Mouse (Mus musculus): ENCODE results near the gene Arid3c. TPM values are rescaled to one million over a fixed set of nuclear protein-coding genes. Genes with fewer than 3 reads are reported as not detected.

Gene Arid3c
- total and polyA plus RNA-seq, 3 experiments, result not detected

GRCm38 (mm10) chr4:41681176-41681575 lies 49.8 kb downstream of the Arid3c start:
- Histone ChIP-seq H3K36me3 (replicated peaks in 1 of 2; ENCODE audit: control insufficient read depth in 1 of 2, insufficient read depth in 1 of 2, low read length in 1 of 2) (no peaks in the 10 kb centered on the region), H3K79me2 (replicated peaks; ENCODE audit: control insufficient read depth, extremely low read depth, insufficient read depth, poor library complexity, severe bottlenecking) (no peaks in the 10 kb centered on the region), H3K9ac (ENCODE audit: insufficient read depth, low read depth) (no peak overlapping the region), H3K4me2 (ENCODE audit: insufficient read depth, low read depth, poor library complexity, severe bottlenecking) (no peak overlapping the region), H3K4me1 (ENCODE audit: control insufficient read depth in 1 of 2, insufficient read depth in 2 of 2) (no peaks in the 10 kb centered on the region), H3K4me3 (replicated peaks in 1 of 3; ENCODE audit: low read depth in 2 of 3, low read length in 2 of 3, poor library complexity in 1 of 3) (no peak overlapping the region), H3K9me3 (replicated peaks; ENCODE audit: low read length) (no peaks in the 10 kb centered on the region), H3K27me3 (replicated peaks) (peaks cover 64% of the 10 kb centered on the region), H3K27ac (ENCODE audit: insufficient read depth, low read depth) (no peak overlapping the region)
- no peak for TF ChIP-seq MAX (IDR thresholded peaks at IDR 0.05; ENCODE audit: low read length)
- TF ChIP-seq BHLHE40 (IDR thresholded peaks at IDR 0.05; ENCODE audit: low read depth, low read length), result no peak
- TF ChIP-seq USF1 (IDR thresholded peaks at IDR 0.05; ENCODE audit: low read depth, low read length), result no peak
- TF ChIP-seq TCF12 (IDR thresholded peaks at IDR 0.05; ENCODE audit: low read depth, low read length), result no peak
- TF ChIP-seq TBP (conservative IDR thresholded peaks at IDR 0.05; ENCODE audit: low read depth, low read length), result no peak
- no peak for TF ChIP-seq RCOR1 (conservative IDR thresholded peaks at IDR 0.05; ENCODE audit: low read depth, low read length)
- no peak for TF ChIP-seq MYC (IDR thresholded peaks at IDR 0.05; ENCODE audit: low read depth, low read length)
- no peak for TF ChIP-seq PAX5 (IDR thresholded peaks at IDR 0.05; ENCODE audit: low read length)
- no peak for TF ChIP-seq POLR2AphosphoS2 (IDR thresholded peaks at IDR 0.05; ENCODE audit: low read depth, low read length)
- in situ Hi-C loops (cut with MboI; ENCODE audit: low pct_ligation_motif_present, low pct_unique_long_range_greater_than_20kb, low sequenced_read_pairs) (no loop called here), dilution Hi-C loops (cut with MboI; ENCODE audit: extremely low pct_ligation_motif_present, extremely low pct_unique_long_range_greater_than_20kb, low sequenced_read_pairs) (no loop called here)
- DNase-seq (ENCODE audit: extremely low read depth), result no peak

GRCm38 (mm10) chr4:41679291-41679690 lies 51.7 kb downstream of the Arid3c start:
- no peak overlapping the region for H3K4me3 ChIP-seq (replicated peaks in 1 of 3; ENCODE audit: low read depth in 2 of 3, low read length in 2 of 3, poor library complexity in 1 of 3)
- H3K27me3 ChIP-seq (replicated peaks), result peaks cover 83% of the 10 kb centered on the region
- H3K9me3 ChIP-seq (replicated peaks; ENCODE audit: low read length), result no peaks in the 10 kb centered on the region
- no peak overlapping the region for H3K27ac ChIP-seq (ENCODE audit: insufficient read depth, low read depth)
- no peak overlapping the region for H3K4me2 ChIP-seq (ENCODE audit: insufficient read depth, low read depth, poor library complexity, severe bottlenecking)
- no peaks in the 10 kb centered on the region for H3K4me1 ChIP-seq (ENCODE audit: control insufficient read depth in 1 of 2, insufficient read depth in 2 of 2)
- TF ChIP-seq CTCF (conservative IDR thresholded peaks at IDR 0.05 in 1 of 2, IDR thresholded peaks at IDR 0.05 in 1 of 2; ENCODE audit: low read depth in 2 of 2, low read length in 2 of 2), result no peak
- TF ChIP-seq MYC (IDR thresholded peaks at IDR 0.05; ENCODE audit: low read depth, low read length), result no peak
- TF ChIP-seq MAX (IDR thresholded peaks at IDR 0.05; ENCODE audit: low read length), result no peak
- no peak for TF ChIP-seq BHLHE40 (IDR thresholded peaks at IDR 0.05; ENCODE audit: low read depth, low read length)
- no peak for TF ChIP-seq SIN3A (IDR thresholded peaks at IDR 0.05; ENCODE audit: low read length)
- TF ChIP-seq POLR2A (IDR thresholded peaks at IDR 0.05; ENCODE audit: low read depth, low read length), result no peak
- no peak for TF ChIP-seq MEF2A (IDR thresholded peaks at IDR 0.05; ENCODE audit: borderline replicate concordance, low read depth, low read length)
- no peak for TF ChIP-seq TBP (conservative IDR thresholded peaks at IDR 0.05; ENCODE audit: low read depth, low read length)
- TF ChIP-seq CHD2 (IDR thresholded peaks at IDR 0.05; ENCODE audit: low read length), result no peak
- no peak for TF ChIP-seq MXI1 (IDR thresholded peaks at IDR 0.05; ENCODE audit: low read depth, low read length)
- no peak for TF ChIP-seq ETS1 (conservative IDR thresholded peaks at IDR 0.05; ENCODE audit: low read depth, low read length)
- no peak for TF ChIP-seq POLR2AphosphoS2 (IDR thresholded peaks at IDR 0.05; ENCODE audit: low read depth, low read length)
- no peak overlapping the region for H3K9ac ChIP-seq (ENCODE audit: insufficient read depth, low read depth)
- dilution Hi-C loops (cut with MboI; ENCODE audit: extremely low pct_ligation_motif_present, extremely low pct_unique_long_range_greater_than_20kb, low sequenced_read_pairs) (no loop called here), in situ Hi-C loops (cut with MboI; ENCODE audit: low pct_ligation_motif_present, low pct_unique_long_range_greater_than_20kb, low sequenced_read_pairs) (no loop called here)
- no peaks in the 10 kb centered on the region for H3K36me3 ChIP-seq (replicated peaks in 1 of 2; ENCODE audit: control insufficient read depth in 1 of 2, insufficient read depth in 1 of 2, low read length in 1 of 2)
- no peaks in the 10 kb centered on the region for H3K79me2 ChIP-seq (replicated peaks; ENCODE audit: control insufficient read depth, extremely low read depth, insufficient read depth, poor library complexity, severe bottlenecking)
- DNase-seq (ENCODE audit: extremely low read depth), result no peak

Data from CH12.LX (cell line).